In the genomic region with DNA sequence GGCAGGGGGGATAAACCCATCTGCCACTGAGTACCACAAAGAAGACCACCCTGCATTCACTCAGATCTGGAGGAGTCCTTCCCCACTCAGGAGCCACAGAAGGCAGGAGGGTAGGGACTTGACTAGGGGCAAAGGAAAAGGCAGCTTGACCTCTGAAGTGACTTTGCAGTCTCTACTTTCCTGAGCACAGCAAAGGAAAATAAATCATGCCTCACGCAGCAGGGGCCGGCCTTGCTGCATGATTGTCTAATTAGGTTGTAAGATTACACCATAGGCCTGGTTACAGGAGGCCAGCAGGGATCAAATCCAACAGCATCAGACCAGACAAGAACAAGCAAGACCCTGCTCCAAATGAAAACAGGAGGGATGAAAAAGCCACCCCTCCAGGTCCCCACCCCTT, we compare ENCODE assay signal across 13 mouse cellular contexts.
DNase-seq lines count a peak whose midpoint lies in the region; ATAC-seq lines count a peak whose summit lies in the region.
"Had no signal": no experiment of that assay in that cellular context is flagged by ENCODE, and none has a peak within 500 bp of the region (broad histone marks: within the 10 kb centered on the region; RNA-seq: fewer than 3 reads in every experiment).

No protein-coding gene starts in this region.

- no peak overlapping the region for H3K9ac ChIP-seq in forebrain, embryonic 14.5 days (ENCODE audit: low read length)
- no peak overlapping the region for H3K9ac ChIP-seq in lung, embryonic 15.5 days
- no peak overlapping the region for H3K9ac ChIP-seq in neural tube, embryonic 11.5 days (ENCODE audit: low read length)
- no peak overlapping the region for H3K9ac ChIP-seq in intestine, embryonic 16.5 days (ENCODE audit: low read depth, low read length)
- no peak overlapping the region for H3K9ac ChIP-seq in midbrain, embryonic 11.5 days (ENCODE audit: low read length)
- H3K9ac ChIP-seq: liver, embryonic 15.5 days had no signal

- H3K36me3 ChIP-seq in forebrain, embryonic 10.5 days (replicated peaks), result no peaks in the 10 kb centered on the region
- no peaks in the 10 kb centered on the region for H3K36me3 ChIP-seq in forebrain, embryonic 14.5 days (ENCODE audit: control insufficient read depth, insufficient read depth, low read length)
- H3K36me3 ChIP-seq in lung, embryonic 15.5 days, result no peaks in the 10 kb centered on the region
- H3K36me3 ChIP-seq in neural tube, embryonic 11.5 days (ENCODE audit: control insufficient read depth, insufficient read depth, low read length), result no peaks in the 10 kb centered on the region
- H3K36me3 ChIP-seq in intestine, embryonic 16.5 days (ENCODE audit: control insufficient read depth, insufficient read depth, low read length), result no peaks in the 10 kb centered on the region
- H3K36me3 ChIP-seq in midbrain, embryonic 11.5 days (ENCODE audit: control insufficient read depth, insufficient read depth, low read length), result no peaks in the 10 kb centered on the region
- H3K36me3 ChIP-seq: liver, embryonic 15.5 days had no signal

- 37% methylated on average over 2 of the region's 2 CpGs for WGBS in forebrain, embryonic 10.5 days
- 30% methylated on average over 2 of the region's 2 CpGs for WGBS in forebrain, embryonic 14.5 days
- 41% methylated on average over 2 of the region's 2 CpGs for WGBS in lung, embryonic 15.5 days
- 15% methylated on average over 2 of the region's 2 CpGs for whole genome bisulfite sequencing in neural tube, embryonic 11.5 days
- WGBS in intestine, embryonic 16.5 days, result 38% methylated on average over 2 of the region's 2 CpGs
- WGBS in midbrain, embryonic 11.5 days, result 44% methylated on average over 2 of the region's 2 CpGs

- H3K27ac ChIP-seq in forebrain, embryonic 10.5 days, result peak overlapping the region; percentile 42
- no peak overlapping the region for H3K27ac ChIP-seq in forebrain, embryonic 14.5 days (ENCODE audit: low read depth, low read length)
- H3K27ac ChIP-seq in lung, embryonic 15.5 days, result peak overlapping the region; percentile 57
- no peak overlapping the region for H3K27ac ChIP-seq in neural tube, embryonic 11.5 days (ENCODE audit: low read depth, low read length)
- no peak overlapping the region for H3K27ac ChIP-seq in intestine, embryonic 16.5 days (ENCODE audit: low read length)
- no peak overlapping the region for H3K27ac ChIP-seq in midbrain, embryonic 11.5 days (ENCODE audit: low read depth, low read length)
- H3K27ac ChIP-seq: liver, embryonic 15.5 days had no signal

- H3K4me2 ChIP-seq in forebrain, embryonic 14.5 days (ENCODE audit: low read length), result no peak overlapping the region
- no peak overlapping the region for H3K4me2 ChIP-seq in lung, embryonic 15.5 days
- no peak overlapping the region for H3K4me2 ChIP-seq in neural tube, embryonic 11.5 days (ENCODE audit: low read depth)
- H3K4me2 ChIP-seq in intestine, embryonic 16.5 days (ENCODE audit: low read depth, low read length), result no peak overlapping the region
- no peak overlapping the region for H3K4me2 ChIP-seq in midbrain, embryonic 11.5 days
- H3K4me2 ChIP-seq: liver, embryonic 15.5 days had no signal

- peak; percentile 28 for DNase-seq in forebrain, embryonic 10.5 days (ENCODE audit: extremely low spot score, low spot score)
- no peak for DNase-seq in forebrain, embryonic 14.5 days (ENCODE audit: low spot score)
- no peak for DNase-seq in lung, postnatal 25 days (ENCODE audit: low spot score)
- peak; percentile 50 to 77 for DNase-seq in adrenal gland, postnatal 36 days
- DNase-seq in neural tube, embryonic 11.5 days (ENCODE audit: low spot score), result peak; percentile 29
- no peak for DNase-seq in midbrain, embryonic 11.5 days (ENCODE audit: low spot score, missing footprints)
- DNase-seq: cerebellum, postnatal 36 days; gastrocnemius, postnatal 10 days; thymus, postnatal 25 days had no signal

- H3K9me3 ChIP-seq in forebrain, embryonic 10.5 days, result no peaks in the 10 kb centered on the region
- H3K9me3 ChIP-seq in forebrain, embryonic 14.5 days (replicated peaks; ENCODE audit: control insufficient read depth, low read length), result no peaks in the 10 kb centered on the region
- H3K9me3 ChIP-seq in lung, embryonic 15.5 days, result no peaks in the 10 kb centered on the region
- no peaks in the 10 kb centered on the region for H3K9me3 ChIP-seq in neural tube, embryonic 11.5 days (ENCODE audit: control insufficient read depth, low read length)
- H3K9me3 ChIP-seq in intestine, embryonic 16.5 days (ENCODE audit: control insufficient read depth, low read length), result no peaks in the 10 kb centered on the region
- H3K9me3 ChIP-seq in midbrain, embryonic 11.5 days (ENCODE audit: control insufficient read depth, low read length), result no peaks in the 10 kb centered on the region
- H3K9me3 ChIP-seq: liver, embryonic 15.5 days had no signal

- no peaks in the 10 kb centered on the region for H3K27me3 ChIP-seq in forebrain, embryonic 10.5 days (ENCODE audit: poor library complexity, severe bottlenecking)
- no peaks in the 10 kb centered on the region for H3K27me3 ChIP-seq in forebrain, embryonic 14.5 days (replicated peaks; ENCODE audit: control insufficient read depth, insufficient read depth, low read length)
- H3K27me3 ChIP-seq in lung, embryonic 15.5 days, result no peaks in the 10 kb centered on the region
- no peaks in the 10 kb centered on the region for H3K27me3 ChIP-seq in neural tube, embryonic 11.5 days (ENCODE audit: control insufficient read depth, insufficient read depth, low read length)
- no peaks in the 10 kb centered on the region for H3K27me3 ChIP-seq in intestine, embryonic 16.5 days (replicated peaks; ENCODE audit: control insufficient read depth, insufficient read depth, low read length)
- no peaks in the 10 kb centered on the region for H3K27me3 ChIP-seq in midbrain, embryonic 11.5 days (ENCODE audit: control insufficient read depth, insufficient read depth, low read length)
- H3K27me3 ChIP-seq: liver, embryonic 15.5 days had no signal

- ATAC-seq in forebrain, embryonic 14.5 days, result no peak
- ATAC-seq in lung, embryonic 15.5 days (ENCODE audit: borderline replicate concordance, extremely low read depth, low FRiP score, low TSS enrichment), result peak; percentile 55; the same call in 1 of the 2 replicates
- ATAC-seq in neural tube, embryonic 11.5 days (ENCODE audit: insufficient read depth, low FRiP score, low TSS enrichment), result no peak
- no peak for ATAC-seq in intestine, embryonic 16.5 days
- no peak for ATAC-seq in midbrain, embryonic 11.5 days (ENCODE audit: low FRiP score)
- ATAC-seq: intestine, postnatal 0 days had no signal

- no peak overlapping the region for H3K4me3 ChIP-seq in forebrain, embryonic 10.5 days
- H3K4me3 ChIP-seq in forebrain, embryonic 14.5 days (ENCODE audit: low read depth, low read length), result no peak overlapping the region
- no peak overlapping the region for H3K4me3 ChIP-seq in lung, embryonic 15.5 days
- H3K4me3 ChIP-seq in neural tube, embryonic 11.5 days (ENCODE audit: low read depth, low read length), result no peak overlapping the region
- H3K4me3 ChIP-seq in intestine, embryonic 16.5 days (ENCODE audit: low read length), result no peak overlapping the region
- H3K4me3 ChIP-seq in midbrain, embryonic 11.5 days (ENCODE audit: low read depth, low read length), result no peak overlapping the region
- H3K4me3 ChIP-seq: liver, embryonic 15.5 days had no signal

- peaks cover 19% of the 10 kb centered on the region for H3K4me1 ChIP-seq in forebrain, embryonic 10.5 days
- H3K4me1 ChIP-seq in forebrain, embryonic 14.5 days (ENCODE audit: control insufficient read depth, insufficient read depth, low read length), result no peaks in the 10 kb centered on the region
- H3K4me1 ChIP-seq in lung, embryonic 15.5 days, result peaks cover 18% of the 10 kb centered on the region
- peaks cover 3% of the 10 kb centered on the region; the same call in 1 of the 2 replicates for H3K4me1 ChIP-seq in neural tube, embryonic 11.5 days (ENCODE audit: control insufficient read depth, insufficient read depth, low read length)
- H3K4me1 ChIP-seq in intestine, embryonic 16.5 days (ENCODE audit: control insufficient read depth, insufficient read depth, low read length), result 0 out of 2 replicates have a peak, but pooled peaks cover 5% of the 10 kb centered on the region
- no peaks in the 10 kb centered on the region for H3K4me1 ChIP-seq in midbrain, embryonic 11.5 days (ENCODE audit: control insufficient read depth, insufficient read depth, low read length)
- H3K4me1 ChIP-seq: liver, embryonic 15.5 days had no signal

Comparison
In these comparisons a context has a peak if more than half of its experiments do, and no peak if none do; other contexts are left out.
1. DNase-seq: peak in forebrain, embryonic 10.5 days (single experiment), adrenal gland, postnatal 36 days (2 of 2) and neural tube, embryonic 11.5 days (single experiment); none in forebrain, embryonic 14.5 days (single experiment), lung, postnatal 25 days (single experiment) and midbrain, embryonic 11.5 days (single experiment).
2. H3K27ac ChIP-seq: peak in forebrain, embryonic 10.5 days (single experiment) and lung, embryonic 15.5 days (single experiment); none in forebrain, embryonic 14.5 days (single experiment), neural tube, embryonic 11.5 days (single experiment), intestine, embryonic 16.5 days (single experiment) and midbrain, embryonic 11.5 days (single experiment).